Mouse (Mus musculus): ENCODE measurements around the gene Dcst2.

Gene Dcst2

GRCm38 (mm10) chr3:89408448-89408847 is 46.7 kb downstream of the Dcst2 start:
- in situ Hi-C loops (cut with MboI, MseI): no loop called here

DNA sequence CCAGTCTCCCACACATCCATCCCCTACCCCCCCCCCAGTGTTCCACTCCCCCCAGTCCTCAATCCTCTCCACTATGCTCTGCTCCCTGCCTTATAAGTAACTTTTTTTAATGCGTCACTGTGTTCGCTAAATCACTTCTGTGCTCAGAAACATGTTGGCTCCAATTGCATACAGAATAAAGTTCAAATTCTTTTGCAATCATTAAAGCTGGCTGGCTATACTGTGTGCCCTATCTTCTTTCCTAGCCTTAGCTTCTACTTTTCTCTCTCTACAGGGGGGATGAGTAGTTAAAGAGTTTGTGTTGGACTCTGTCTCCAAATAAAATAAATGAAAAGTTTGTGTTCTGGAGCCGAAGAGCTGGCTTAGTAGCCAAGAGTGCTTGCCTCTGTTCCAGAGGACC is 47.9 kb downstream of the Dcst2 start:
- in situ Hi-C loops (cut with MboI, MseI): no loop called here

- in situ Hi-C loops (cut with MboI, MseI): no loop called here
Measured at GRCm38 (mm10) chr3:89410864-89411263, 49.1 kb downstream of the Dcst2 start.

GRCm38 (mm10) chr3:89411490-89412393 is 50.0 kb downstream of the Dcst2 start, which contains the start of gene Flad1:
Gene Flad1, minus strand, starts transcription at chr3:89411870.
- in situ Hi-C loops (cut with MboI, MseI): no loop called here

GRCm38 (mm10) chr3:89416158-89416557 is 54.4 kb downstream of the Dcst2 start:
- in situ Hi-C loops (cut with MboI, MseI): no loop called here

DNA sequence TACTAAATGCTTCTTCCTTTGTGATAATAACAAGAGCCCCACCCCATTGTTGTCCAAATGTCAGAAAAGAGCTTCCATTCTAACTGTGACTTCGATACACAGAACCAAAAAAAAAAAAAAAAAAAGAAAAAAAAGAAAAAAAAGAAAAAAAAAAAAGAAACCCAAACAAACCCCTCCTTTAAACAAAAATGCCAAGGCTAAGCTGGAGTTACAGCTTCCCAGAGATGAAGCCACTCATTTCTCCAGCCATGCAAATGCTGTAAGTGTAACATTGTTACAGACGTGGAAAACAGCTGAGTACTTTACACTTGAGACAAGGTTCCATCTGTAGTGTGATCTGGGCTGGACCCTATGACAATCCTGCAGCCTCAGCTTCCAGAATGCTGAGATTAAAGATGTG is 55.4 kb downstream of the Dcst2 start:
- in situ Hi-C loops (cut with MboI, MseI): no loop called here

DNA sequence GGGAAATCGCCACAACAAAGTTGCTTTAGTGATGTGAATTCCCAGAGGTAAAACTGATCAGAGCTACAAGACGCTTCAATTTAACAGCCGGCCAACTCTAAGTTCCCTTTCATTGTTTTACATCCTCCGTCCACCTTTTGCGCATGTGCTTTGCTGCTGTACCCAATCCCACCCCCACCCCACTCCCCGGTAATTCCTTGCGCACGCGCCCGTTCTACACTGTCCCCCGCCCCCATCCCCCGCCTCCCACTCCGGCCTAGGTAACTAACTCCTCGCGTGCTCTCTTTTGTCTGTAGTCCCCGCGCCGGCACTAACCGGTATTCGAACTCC is 56.0 kb downstream of the Dcst2 start:
- in situ Hi-C loops (cut with MboI, MseI): no loop called here

GRCm38 (mm10) chr3:89418170-89418860 is 56.5 kb downstream of the Dcst2 start, which contains the start of the genes Cks1b and Shc1:
Gene Cks1b, minus strand, starts transcription at chr3:89418383.
Gene Shc1, plus strand, starts transcription at chr3:89418443.
- in situ Hi-C loops (cut with MboI, MseI): no loop called here

DNA sequence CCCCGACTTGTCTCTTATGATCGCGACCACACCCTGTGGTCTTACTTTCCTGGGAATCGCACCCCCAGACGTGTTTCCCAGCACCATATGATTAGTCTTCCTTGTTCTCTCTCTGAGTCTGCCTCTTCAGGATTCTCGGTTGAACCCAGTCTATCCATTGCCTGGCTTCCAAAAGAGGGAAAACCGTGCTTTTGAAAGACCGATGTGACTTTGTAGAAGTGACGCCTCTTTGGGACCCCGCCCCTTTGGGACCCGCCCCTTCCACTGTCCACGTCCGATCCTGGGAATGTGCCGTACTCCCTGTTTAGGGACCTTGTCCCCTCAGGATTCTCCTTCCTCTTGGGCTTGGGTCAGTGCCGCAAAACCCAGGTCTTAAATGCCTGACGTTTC is 57.1 kb downstream of the Dcst2 start:
- in situ Hi-C loops (cut with MboI, MseI): no loop called here

- in situ Hi-C loops (cut with MboI, MseI): no loop called here
Measured at GRCm38 (mm10) chr3:89419571-89419970, 57.8 kb downstream of the Dcst2 start.

GRCm38 (mm10) chr3:89419981-89420380 is 58.2 kb downstream of the Dcst2 start:
- in situ Hi-C loops (cut with MboI, MseI): no loop called here

DNA sequence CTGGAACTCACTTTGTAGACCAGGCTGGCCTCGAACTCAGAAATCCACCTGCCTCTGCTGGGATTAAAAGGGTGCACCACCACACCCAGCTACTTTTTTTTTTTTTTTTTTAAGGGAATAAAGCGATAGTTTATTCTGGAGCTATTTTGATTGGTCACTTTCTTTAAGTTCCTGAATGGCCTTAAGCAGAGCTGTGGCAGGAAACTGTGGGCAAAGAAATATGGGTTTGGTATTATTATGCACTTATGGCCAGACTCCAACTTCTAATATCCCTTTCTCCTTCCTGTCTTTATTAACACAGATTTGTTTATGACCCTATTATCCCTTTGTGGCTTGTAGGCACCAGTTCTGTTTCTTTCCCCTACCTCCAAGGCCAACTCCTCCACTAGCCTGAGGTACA is 58.6 kb downstream of the Dcst2 start:
- in situ Hi-C loops (cut with MboI, MseI): no loop called here

DNA sequence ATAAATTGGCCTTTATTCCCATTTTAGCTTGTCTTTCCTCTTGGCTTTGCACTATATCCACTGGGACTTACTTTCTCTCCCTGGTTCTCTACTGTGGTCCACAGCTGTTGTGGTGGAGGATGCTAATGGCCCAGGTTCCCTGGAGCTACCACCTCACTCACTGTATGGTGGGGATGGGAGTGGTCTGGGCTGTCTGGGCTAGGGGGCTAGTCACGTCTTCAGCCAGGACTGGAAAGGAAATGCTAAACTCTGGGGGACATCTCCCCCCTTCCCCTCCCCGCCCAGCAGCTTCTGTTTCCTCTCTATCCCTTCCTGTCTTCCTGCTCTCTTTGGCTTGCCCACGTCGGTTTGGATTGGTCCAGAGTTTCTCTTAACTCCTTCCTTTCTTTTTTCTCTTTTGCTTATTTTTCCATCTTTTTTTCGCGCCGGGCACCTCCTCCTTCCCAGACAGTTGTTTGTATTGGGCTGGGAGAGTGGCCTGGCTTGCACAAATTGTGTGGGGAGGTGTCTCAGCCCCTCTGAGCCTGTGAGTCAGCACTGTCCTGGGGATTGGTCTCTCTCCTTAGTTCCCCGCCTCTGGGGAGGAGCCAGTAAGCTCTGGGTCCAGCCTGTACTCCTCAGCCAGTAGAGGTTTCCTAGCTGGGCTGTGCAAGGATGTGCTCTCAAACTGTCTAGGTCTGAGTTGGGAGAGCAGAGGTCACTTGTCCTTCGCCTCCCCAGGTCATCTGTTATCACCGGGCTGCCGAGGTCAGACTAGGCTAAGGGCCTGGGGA is 59.4 kb downstream of the Dcst2 start:
- in situ Hi-C loops (cut with MboI, MseI): no loop called here

GRCm38 (mm10) chr3:89421810-89422473 is 60.2 kb downstream of the Dcst2 start:
- in situ Hi-C loops (cut with MboI, MseI): no loop called here

GRCm38 (mm10) chr3:89422556-89423205 is 60.9 kb downstream of the Dcst2 start:
- in situ Hi-C loops (cut with MboI, MseI): no loop called here

DNA sequence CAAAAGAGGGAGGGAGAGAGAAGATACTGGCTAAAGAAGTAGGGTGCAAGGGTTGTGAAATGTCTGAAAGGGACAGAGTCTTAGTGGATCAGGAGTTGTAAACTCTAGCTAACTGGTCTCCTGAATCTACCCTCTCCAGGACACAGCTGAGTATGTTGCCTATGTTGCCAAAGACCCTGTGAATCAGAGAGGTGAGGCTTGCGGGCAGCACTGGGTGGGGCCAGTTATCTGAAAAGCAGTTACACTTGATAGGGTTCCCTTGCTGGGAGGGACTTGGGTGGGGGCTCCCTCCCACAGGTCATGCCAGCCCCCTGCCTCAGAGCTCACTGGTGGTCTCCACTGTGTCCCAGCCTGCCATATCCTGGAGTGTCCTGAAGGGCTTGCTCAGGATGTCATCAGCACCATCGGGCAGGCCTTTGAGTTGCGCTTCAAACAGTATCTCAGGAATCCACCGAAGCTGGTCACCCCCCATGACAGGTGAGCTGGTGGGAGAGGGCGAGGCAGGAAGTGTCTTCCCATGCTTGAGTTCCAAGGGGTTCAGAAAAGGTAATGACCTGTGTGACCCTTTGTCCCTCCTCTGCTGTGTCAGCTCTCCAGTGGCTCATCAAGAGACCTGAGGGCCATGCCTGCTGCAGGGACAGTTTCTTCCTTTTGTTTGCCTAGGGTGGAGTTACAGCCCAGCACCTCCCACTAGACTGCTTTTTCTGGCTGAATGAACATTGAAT is 62.8 kb downstream of the Dcst2 start:
- in situ Hi-C loops (cut with MboI, MseI): loop anchor here in 1 of 2 experiments (25.0 kb wide), 1 partner anchor 1462 kb away; the partner anchor contains the start of gene Nes

DNA sequence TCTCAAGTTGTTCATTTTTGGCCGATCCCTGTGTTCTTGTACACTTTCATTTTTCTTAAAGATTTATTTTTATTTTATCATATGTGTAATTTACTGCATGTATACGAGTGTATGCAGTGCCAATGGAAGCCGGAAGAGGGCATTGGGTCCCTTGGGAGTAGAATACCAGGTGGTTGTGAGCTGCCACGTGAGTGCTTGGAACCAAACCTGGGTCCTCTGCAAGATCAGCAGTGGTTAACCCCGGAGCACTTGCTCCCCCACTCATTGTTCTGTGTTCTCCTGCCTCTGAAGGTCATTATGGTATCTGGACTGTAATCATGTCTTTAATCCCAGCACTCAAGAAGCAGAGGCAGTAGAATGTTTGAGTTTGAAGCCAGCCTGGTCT is 63.4 kb downstream of the Dcst2 start:
- in situ Hi-C loops (cut with MboI, MseI): loop anchor here in 1 of 2 experiments (25.0 kb wide), 1 partner anchor 1463 kb away; the partner anchor contains the start of gene Nes

DNA sequence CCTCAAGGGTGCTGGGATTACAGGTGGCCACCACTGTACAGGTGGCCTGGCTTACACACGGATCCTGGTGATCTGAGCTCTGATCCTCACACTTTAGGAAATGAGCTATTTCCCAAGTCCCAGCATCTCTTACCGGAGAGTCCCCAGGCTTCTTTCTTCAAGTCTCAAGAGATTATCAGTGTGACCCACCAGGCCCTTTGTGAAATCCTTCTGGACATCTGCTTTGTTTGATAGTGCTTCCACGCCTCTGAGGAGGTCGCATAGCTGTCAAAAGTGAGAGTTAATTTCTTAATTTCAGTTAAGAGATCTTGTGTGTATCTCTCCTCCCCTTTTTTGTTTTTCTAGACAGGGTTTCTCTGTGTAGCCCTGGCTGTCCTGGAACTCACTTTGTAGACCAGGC is 64.1 kb downstream of the Dcst2 start:
- in situ Hi-C loops (cut with MboI, MseI): loop anchor here in 1 of 2 experiments (25.0 kb wide), 1 partner anchor 1464 kb away; the partner anchor contains the start of gene Nes

Data from T-helper 17 cell (primary cell).